9 mouse cellular contexts compared by ENCODE assay signal in genomic region chr16:77444006-77444405, GRCm38 (mm10).
DNase-seq lines count a peak whose midpoint lies in the region; ATAC-seq and TF ChIP-seq lines count a peak whose summit lies in the region.
"Had no signal": no experiment of that assay in that cellular context is flagged by ENCODE, and none has a peak within 500 bp of the region (broad histone marks: within the 10 kb centered on the region; RNA-seq: fewer than 3 reads in every experiment).

No protein-coding gene starts in this region.

- no peaks in the 10 kb centered on the region for H3K4me1 ChIP-seq in thymus, adult 2 months (replicated peaks; ENCODE audit: control insufficient read depth, insufficient read depth, low read length)
- peaks cover 36% of the 10 kb centered on the region for H3K4me1 ChIP-seq in forebrain, embryonic 10.5 days
- no peaks in the 10 kb centered on the region; the same call in 1 of the 2 replicates for H3K4me1 ChIP-seq in hindbrain, postnatal 0 days (ENCODE audit: insufficient read depth, low read length)
- no peaks in the 10 kb centered on the region for H3K4me1 ChIP-seq in liver, embryonic 14.5 days (replicated peaks; ENCODE audit: control insufficient read depth in 2 of 2, insufficient read depth in 2 of 2, low read length in 1 of 2)

- no peak overlapping the region for H3K4me2 ChIP-seq in hindbrain, postnatal 0 days (ENCODE audit: low read depth, low read length)
- H3K4me2 ChIP-seq in liver, embryonic 14.5 days (ENCODE audit: low read depth): no peak overlapping the region
- H3K4me2 ChIP-seq: heart, embryonic 13.5 days had no signal

- no peaks in the 10 kb centered on the region for H3K9me3 ChIP-seq in forebrain, embryonic 10.5 days
- no peaks in the 10 kb centered on the region for H3K9me3 ChIP-seq in hindbrain, postnatal 0 days (ENCODE audit: low read length)
- no peaks in the 10 kb centered on the region for H3K9me3 ChIP-seq in liver, embryonic 14.5 days (ENCODE audit: control insufficient read depth, low read length)
- H3K9me3 ChIP-seq: heart, embryonic 13.5 days had no signal

- no peaks in the 10 kb centered on the region for H3K36me3 ChIP-seq in thymus, adult 2 months (ENCODE audit: control insufficient read depth, insufficient read depth, low read length)
- no peaks in the 10 kb centered on the region for H3K36me3 ChIP-seq in forebrain, embryonic 10.5 days (replicated peaks)
- no peaks in the 10 kb centered on the region for H3K36me3 ChIP-seq in hindbrain, postnatal 0 days (ENCODE audit: insufficient read depth, low read length)
- H3K36me3 ChIP-seq in liver, embryonic 14.5 days (replicated peaks; ENCODE audit: control insufficient read depth, insufficient read depth, low read depth): no peaks in the 10 kb centered on the region
- H3K36me3 ChIP-seq: heart, embryonic 13.5 days had no signal

- no peak for TF ChIP-seq POLR2A in thymus, adult 2 months (IDR thresholded peaks at IDR 0.05; ENCODE audit: control insufficient read depth, extremely low read depth, insufficient read depth, low read length, poor library complexity)
- TF ChIP-seq POLR2A in brain, embryonic 14.5 days (IDR thresholded peaks at IDR 0.05; ENCODE audit: borderline replicate concordance, extremely low read depth, insufficient read depth, insufficient read length, poor library complexity, severe bottlenecking): no peak

- H3K9ac ChIP-seq in hindbrain, postnatal 0 days (replicated peaks; ENCODE audit: low read length): no peak overlapping the region
- no peak overlapping the region for H3K9ac ChIP-seq in liver, embryonic 14.5 days (replicated peaks)
- H3K9ac ChIP-seq: heart, embryonic 13.5 days had no signal

- no peak for TF ChIP-seq CTCF in thymus, adult 2 months (IDR thresholded peaks at IDR 0.05; ENCODE audit: borderline replicate concordance, control insufficient read depth, extremely low read depth, insufficient read depth, low read length, poor library complexity)
- TF ChIP-seq CTCF in brain, embryonic 14.5 days (IDR thresholded peaks at IDR 0.05; ENCODE audit: borderline replicate concordance, extremely low read depth, insufficient read depth, insufficient read length): peak; percentile 46; the same call in 1 of the 2 replicates
- peak; percentile 78 for TF ChIP-seq CTCF in hindbrain, postnatal 0 days (IDR thresholded peaks at IDR 0.05; ENCODE audit: low read depth)
- TF ChIP-seq CTCF in liver, embryonic 14.5 days (IDR thresholded peaks at IDR 0.05; ENCODE audit: low read depth): peak; percentile 42

- ATAC-seq in hindbrain, postnatal 0 days: peak; percentile 84
- no peak for ATAC-seq in liver, embryonic 14.5 days (ENCODE audit: insufficient read depth)

- H3K4me3 ChIP-seq in thymus, adult 2 months (ENCODE audit: control insufficient read depth, insufficient read depth, low read length): no peak overlapping the region
- H3K4me3 ChIP-seq in forebrain, embryonic 10.5 days: no peak overlapping the region
- H3K4me3 ChIP-seq in hindbrain, postnatal 0 days (ENCODE audit: low read length): no peak overlapping the region
- no peak overlapping the region for H3K4me3 ChIP-seq in liver, embryonic 14.5 days (ENCODE audit: insufficient read depth in 1 of 2, low read depth in 2 of 2, low read length in 2 of 2)
- H3K4me3 ChIP-seq: heart, embryonic 13.5 days had no signal

- peak; percentile 35 for DNase-seq in thymus, postnatal 0 days (ENCODE audit: low spot score)
- no peak for DNase-seq in thymus, adult 2 months
- DNase-seq in brain, embryonic 14.5 days (ENCODE audit: low read depth): peak; percentile 92
- DNase-seq in forebrain, embryonic 10.5 days (ENCODE audit: extremely low spot score, low spot score): no peak
- DNase-seq in hindbrain, postnatal 0 days (ENCODE audit: low spot score): peak; percentile 94
- DNase-seq in liver, embryonic 14.5 days (ENCODE audit: low read depth in 3 of 3, low spot score in 3 of 3): peak in 2 of 3 experiments; percentile 12 to 24
- DNase-seq in retina, embryonic 14.5 days (ENCODE audit: low spot score): peak; percentile 90
- DNase-seq in right cerebral cortex, postnatal 4 days: no peak

- no peak overlapping the region for H3K27ac ChIP-seq in thymus, adult 2 months (ENCODE audit: control insufficient read depth, insufficient read depth, low read length)
- peak overlapping the region; percentile 65 for H3K27ac ChIP-seq in forebrain, embryonic 10.5 days
- no peak overlapping the region for H3K27ac ChIP-seq in hindbrain, postnatal 0 days
- H3K27ac ChIP-seq in liver, embryonic 14.5 days: no peak overlapping the region
- H3K27ac ChIP-seq: heart, embryonic 13.5 days had no signal

- WGBS in thymus, adult 2 months: 51% methylated on average over 4 of the region's 4 CpGs
- WGBS in forebrain, embryonic 10.5 days: 34% methylated on average over 4 of the region's 4 CpGs
- WGBS in hindbrain, postnatal 0 days: 20% methylated on average over 4 of the region's 4 CpGs
- 16% methylated on average over 4 of the region's 4 CpGs for WGBS in liver, embryonic 14.5 days (ENCODE audit: insufficient replicate concordance)

- H3K27me3 ChIP-seq in thymus, adult 2 months (ENCODE audit: control insufficient read depth, insufficient read depth, low read length): no peaks in the 10 kb centered on the region
- H3K27me3 ChIP-seq in forebrain, embryonic 10.5 days (ENCODE audit: poor library complexity, severe bottlenecking): no peaks in the 10 kb centered on the region
- H3K27me3 ChIP-seq in hindbrain, postnatal 0 days (ENCODE audit: insufficient read depth, low read length): no peaks in the 10 kb centered on the region
- H3K27me3 ChIP-seq in liver, embryonic 14.5 days (ENCODE audit: control insufficient read depth, insufficient read depth, low read length): no peaks in the 10 kb centered on the region
- H3K27me3 ChIP-seq: heart, embryonic 13.5 days had no signal

- TF ChIP-seq EP300 in liver, embryonic 14.5 days (IDR thresholded peaks at IDR 0.05; ENCODE audit: low read depth): no peak

Comparison
In these comparisons a context has a peak if more than half of its experiments do, and no peak if none do; other contexts are left out.
1. DNase-seq: peak in thymus, postnatal 0 days (single experiment), brain, embryonic 14.5 days (single experiment), hindbrain, postnatal 0 days (single experiment), liver, embryonic 14.5 days (2 of 3) and retina, embryonic 14.5 days (single experiment); none in thymus, adult 2 months (single experiment), forebrain, embryonic 10.5 days (single experiment) and right cerebral cortex, postnatal 4 days (single experiment).